Mouse (Mus musculus) spleen, embryonic (tissue): Measurements from ENCODE around the gene Gm9821.

Source experiments
- CTCF ChIA-PET: fragments of 350-600 bp; sonication (Branson Sonifier 250); formaldehyde crosslinking; loops from one replicate; lab custom pipeline; 2022; lab: Charles Lee

The Gm9821 gene

GRCm38 (mm10) chr2:91945483-91945882 lies at the start of gene Gm9821:
Gene Gm9821, plus strand, starts transcription at chr2:91945703.
- CTCF ChIA-PET, result no interaction called here

- CTCF ChIA-PET, result no interaction called here
Observed at GRCm38 (mm10) chr2:91897968-91898367, 47.5 kb upstream of the Gm9821 start.

GRCm38 (mm10) chr2:91899141-91899540 lies 46.4 kb upstream of the Gm9821 start:
- CTCF ChIA-PET, result no interaction called here

GRCm38 (mm10) chr2:91900431-91900830 lies 45.1 kb upstream of the Gm9821 start:
- CTCF ChIA-PET, result no interaction called here

- CTCF ChIA-PET, result no interaction called here
Observed at GRCm38 (mm10) chr2:91902336-91902735, 43.2 kb upstream of the Gm9821 start.

- CTCF ChIA-PET, result no interaction called here
Observed at GRCm38 (mm10) chr2:91903171-91903925, 42.2 kb upstream of the Gm9821 start.

GRCm38 (mm10) chr2:91904618-91905307 lies 40.7 kb upstream of the Gm9821 start:
- CTCF ChIA-PET, result no interaction called here

- CTCF ChIA-PET, result no interaction called here
Observed at GRCm38 (mm10) chr2:91906141-91906540, 39.4 kb upstream of the Gm9821 start.

GRCm38 (mm10) chr2:91912616-91913015 lies 32.9 kb upstream of the Gm9821 start:
- CTCF ChIA-PET, result no interaction called here

GRCm38 (mm10) chr2:91913328-91914110 lies 32.0 kb upstream of the Gm9821 start:
- CTCF ChIA-PET, result interaction anchor here (0.6 kb wide), 1 partner anchor 69 kb away, joined by 5 read pairs; no protein-coding TSS in a partner anchor

GRCm38 (mm10) chr2:91916346-91916977 lies 29.0 kb upstream of the Gm9821 start:
- CTCF ChIA-PET, result no interaction called here

- CTCF ChIA-PET, result no interaction called here
Observed at GRCm38 (mm10) chr2:91917096-91917495, 28.4 kb upstream of the Gm9821 start.

GRCm38 (mm10) chr2:91920130-91920529 lies 25.4 kb upstream of the Gm9821 start:
- CTCF ChIA-PET, result no interaction called here

GRCm38 (mm10) chr2:91921181-91921789 lies 24.2 kb upstream of the Gm9821 start:
- CTCF ChIA-PET, result no interaction called here

GRCm38 (mm10) chr2:91921790-91922570 lies 23.5 kb upstream of the Gm9821 start:
- CTCF ChIA-PET, result no interaction called here

- CTCF ChIA-PET, result no interaction called here
Observed at GRCm38 (mm10) chr2:91922586-91923414, 22.7 kb upstream of the Gm9821 start.

- CTCF ChIA-PET, result interaction anchor here (0.6 kb wide), 1 partner anchor 195 kb away, joined by 3 read pairs; no protein-coding TSS in a partner anchor
Observed at GRCm38 (mm10) chr2:91923415-91924337, 21.8 kb upstream of the Gm9821 start.

GRCm38 (mm10) chr2:91924726-91925125 lies 20.8 kb upstream of the Gm9821 start:
- CTCF ChIA-PET, result interaction anchor here (0.6 kb wide), 1 partner anchor 170 kb away, joined by 3 read pairs; no protein-coding TSS in a partner anchor
